Mouse (Mus musculus) T-helper 17 cell (primary cell): Measurements from ENCODE around the gene Ipo11.

Source experiments
- in situ Hi-C, 2 experiments: fragments of 300-600 bp; cut with MboI, MseI; formaldehyde crosslinking; loops; 1 replicate in 1 of 2; 2 replicates in 1 of 2; pipeline ENCODE4 v1.15.1; 2025; ENCODE audit warnings: high pct_unique_total_duplicates in 2 of 2

The Ipo11 gene

GRCm38 (mm10) chr13:106904637-106905036 is 32.1 kb downstream of the Ipo11 start:
- in situ Hi-C loops = no loop called here

GRCm38 (mm10) chr13:106894284-106894683 is 42.5 kb downstream of the Ipo11 start:
- in situ Hi-C loops = no loop called here

GRCm38 (mm10) chr13:106893701-106894100 is 43.1 kb downstream of the Ipo11 start:
- in situ Hi-C loops = no loop called here

- in situ Hi-C loops = no loop called here
Observed at GRCm38 (mm10) chr13:106893196-106893595, 43.6 kb downstream of the Ipo11 start.

- in situ Hi-C loops = loop anchor here in 1 of 2 experiments (5.0 kb wide), 1 partner anchor 85 kb away; no protein-coding TSS in a partner anchor
Observed at GRCm38 (mm10) chr13:106887364-106887763, 49.4 kb downstream of the Ipo11 start.

- in situ Hi-C loops = no loop called here
Observed at GRCm38 (mm10) chr13:106884249-106884648, 52.5 kb downstream of the Ipo11 start.

GRCm38 (mm10) chr13:106876278-106876677 is 60.5 kb downstream of the Ipo11 start:
- in situ Hi-C loops = loop anchor here in 1 of 2 experiments (10.0 kb wide), 1 partner anchor 1431 kb away; the partner anchor contains the start of gene Htr1a

- in situ Hi-C loops = no loop called here
Observed at GRCm38 (mm10) chr13:106865547-106865946, 71.2 kb downstream of the Ipo11 start.

- in situ Hi-C loops = no loop called here
Observed at GRCm38 (mm10) chr13:106858779-106859178, 78.0 kb downstream of the Ipo11 start.

GRCm38 (mm10) chr13:106856556-106856955 is 80.2 kb downstream of the Ipo11 start:
- in situ Hi-C loops = no loop called here

- in situ Hi-C loops = no loop called here
Observed at GRCm38 (mm10) chr13:106847534-106847933, 89.2 kb downstream of the Ipo11 start.

GRCm38 (mm10) chr13:106844928-106845327 is 91.8 kb downstream of the Ipo11 start:
- in situ Hi-C loops = no loop called here

GRCm38 (mm10) chr13:106842542-106842941 is 94.2 kb downstream of the Ipo11 start:
- in situ Hi-C loops = no loop called here

GRCm38 (mm10) chr13:106838778-106839177 is 98.0 kb downstream of the Ipo11 start:
- in situ Hi-C loops = no loop called here

GRCm38 (mm10) chr13:106836527-106836879 is 100.3 kb downstream of the Ipo11 start:
- in situ Hi-C loops = no loop called here

- in situ Hi-C loops = no loop called here
Observed at GRCm38 (mm10) chr13:106835844-106836526, 100.8 kb downstream of the Ipo11 start.

- in situ Hi-C loops = no loop called here
Observed at GRCm38 (mm10) chr13:106830029-106830428, 106.7 kb downstream of the Ipo11 start.

GRCm38 (mm10) chr13:106829327-106829997 is 107.3 kb downstream of the Ipo11 start:
- in situ Hi-C loops = no loop called here

GRCm38 (mm10) chr13:106825618-106826017 is 111.1 kb downstream of the Ipo11 start:
- in situ Hi-C loops = no loop called here

GRCm38 (mm10) chr13:106823875-106824191 is 112.9 kb downstream of the Ipo11 start:
- in situ Hi-C loops = no loop called here

GRCm38 (mm10) chr13:106823121-106823874 is 113.5 kb downstream of the Ipo11 start:
- in situ Hi-C loops = no loop called here

GRCm38 (mm10) chr13:106820149-106820548 is 116.6 kb downstream of the Ipo11 start:
- in situ Hi-C loops = no loop called here

GRCm38 (mm10) chr13:106819749-106820148 is 117.0 kb downstream of the Ipo11 start:
- in situ Hi-C loops = no loop called here
